ENCODE assay signal across 34 mouse cellular contexts in the genomic region with DNA sequence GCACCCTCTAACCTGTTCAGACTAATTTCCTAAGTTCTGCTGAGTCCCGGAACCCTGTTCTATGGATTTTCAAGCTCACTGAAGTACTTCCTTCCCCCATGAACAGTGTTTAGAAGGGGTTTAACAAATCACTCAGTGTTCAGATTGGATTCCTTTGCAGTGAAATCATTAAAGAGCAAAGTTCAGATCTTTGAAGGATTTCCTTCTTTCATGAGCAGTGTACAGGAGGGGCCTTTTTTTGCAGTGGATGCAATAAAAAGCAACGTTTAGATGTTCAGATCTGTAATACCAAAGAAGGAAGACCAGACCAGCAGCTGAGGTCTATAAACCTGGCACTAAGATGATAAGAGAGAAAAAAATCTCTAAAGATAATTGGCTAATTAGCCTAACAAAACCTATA.
"Had no signal": no experiment of that assay in that cellular context is flagged by ENCODE, and none has a peak within 500 bp of the region (broad histone marks: within the 10 kb centered on the region; RNA-seq: fewer than 3 reads in every experiment).

No protein-coding gene starts in this region.

- H3K36me3 ChIP-seq: heart, embryonic 10.5 days; heart, embryonic 12.5 days; heart, embryonic 13.5 days; heart, embryonic 15.5 days; hindbrain, embryonic 10.5 days; hindbrain, embryonic 12.5 days; hindbrain, embryonic 13.5 days; hindbrain, embryonic 15.5 days; kidney, embryonic 15.5 days had no signal

- H3K4me2 ChIP-seq: heart, embryonic 11.5 days; heart, embryonic 12.5 days; heart, embryonic 13.5 days; heart, embryonic 15.5 days; hindbrain, embryonic 12.5 days; hindbrain, embryonic 13.5 days; hindbrain, embryonic 14.5 days; hindbrain, embryonic 15.5 days; kidney, embryonic 15.5 days had no signal

- H3K27me3 ChIP-seq: heart, embryonic 12.5 days; heart, embryonic 13.5 days; heart, embryonic 15.5 days; hindbrain, embryonic 12.5 days; hindbrain, embryonic 13.5 days; hindbrain, embryonic 15.5 days; kidney, embryonic 15.5 days had no signal

- H3K9me3 ChIP-seq: heart, embryonic 10.5 days; heart, embryonic 12.5 days; heart, embryonic 13.5 days; heart, embryonic 15.5 days; hindbrain, embryonic 10.5 days; hindbrain, embryonic 12.5 days; hindbrain, embryonic 13.5 days; hindbrain, embryonic 15.5 days; kidney, embryonic 15.5 days had no signal

- DNase-seq: heart, adult 2 months; heart, postnatal 10 days; heart, postnatal 14 days; heart, postnatal 36 days; heart, postnatal 4 days; kidney, adult 11 months; kidney, adult 18-20 months; kidney, adult 2 months; kidney, adult 8-10 months; kidney, adult 9 months; kidney, postnatal 10 days; kidney, postnatal 14 days; kidney, postnatal 25 days; kidney, postnatal 36 days; kidney, postnatal 4 days; layer of hippocampus, adult 9-11 months; layer of hippocampus, postnatal 36 days had no signal

- H3K27ac ChIP-seq: heart, adult 2 months; heart, embryonic 10.5 days; heart, embryonic 13.5 days; heart, embryonic 15.5 days; hindbrain, embryonic 10.5 days; hindbrain, embryonic 12.5 days; hindbrain, embryonic 13.5 days; hindbrain, embryonic 14.5 days; hindbrain, embryonic 15.5 days; hindbrain, postnatal 0 days; kidney, embryonic 15.5 days; kidney, postnatal 0 days; layer of hippocampus, adult 2 months; left cerebral cortex, adult 2 months had no signal

- H3K9ac ChIP-seq: heart, embryonic 12.5 days; heart, embryonic 13.5 days; heart, embryonic 15.5 days; hindbrain, embryonic 12.5 days; hindbrain, embryonic 13.5 days; hindbrain, embryonic 14.5 days; hindbrain, embryonic 15.5 days; kidney, embryonic 15.5 days had no signal

- H3K4me3 ChIP-seq: heart, adult 2 months; heart, embryonic 10.5 days; heart, embryonic 12.5 days; heart, embryonic 13.5 days; heart, embryonic 15.5 days; hindbrain, embryonic 10.5 days; hindbrain, embryonic 12.5 days; hindbrain, embryonic 13.5 days; hindbrain, embryonic 15.5 days; kidney, embryonic 15.5 days; layer of hippocampus, adult 2 months; left cerebral cortex, adult 2 months had no signal

- H3K4me1 ChIP-seq: heart, embryonic 10.5 days; heart, embryonic 12.5 days; heart, embryonic 13.5 days; heart, embryonic 15.5 days; hindbrain, embryonic 10.5 days; hindbrain, embryonic 12.5 days; hindbrain, embryonic 13.5 days; hindbrain, embryonic 15.5 days; kidney, embryonic 15.5 days had no signal

- ATAC-seq: hindbrain, embryonic 16.5 days; hindbrain, postnatal 0 days; inflammation-experienced regulatory T-cells, adult 6 months had no signal
